ENCODE assay signal across 15 mouse cellular contexts in the genomic region with DNA sequence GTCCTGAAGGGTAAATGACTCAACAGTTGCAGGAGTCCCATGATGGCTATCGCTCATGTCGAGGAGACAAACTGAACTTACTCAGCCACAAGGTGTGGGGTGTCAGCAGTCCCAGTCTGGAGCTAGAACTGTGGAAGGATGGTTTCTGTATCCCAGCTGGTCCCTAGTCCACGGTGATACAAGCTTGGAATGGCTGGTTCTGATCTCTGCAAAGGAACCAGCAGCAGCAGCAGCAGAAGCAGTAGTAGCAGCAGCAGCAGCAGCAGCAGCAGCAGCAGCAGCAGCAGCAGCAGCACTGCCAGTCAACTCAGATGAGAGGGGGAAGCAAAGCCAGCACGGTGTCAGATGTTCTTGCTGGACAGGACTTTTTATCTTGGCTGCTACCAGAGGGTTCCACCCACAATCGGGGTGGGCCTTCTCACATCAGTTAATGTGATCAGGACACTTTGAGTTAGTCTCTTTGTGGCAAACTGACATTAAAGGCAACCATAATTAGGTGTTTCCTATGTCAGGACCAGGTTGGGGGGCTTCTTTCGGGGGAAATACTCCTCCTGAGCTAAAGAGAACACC. TPM values are rescaled to one million over a fixed set of nuclear protein-coding genes. Genes with fewer than 3 reads are reported as not detected.
DNase-seq lines count a peak whose midpoint lies in the region; ATAC-seq and TF ChIP-seq lines count a peak whose summit lies in the region.
"Had no signal": no experiment of that assay in that cellular context is flagged by ENCODE, and none has a peak within 500 bp of the region (broad histone marks: within the 10 kb centered on the region; RNA-seq: fewer than 3 reads in every experiment).

Hsd3b6 (minus strand) TSS at position 343 of the 570 bp plus-strand sequence.

- H3K27me3 ChIP-seq in hindbrain, embryonic 10.5 days (ENCODE audit: insufficient read depth, poor library complexity, severe bottlenecking), result no peaks in the 10 kb centered on the region
- no peaks in the 10 kb centered on the region for H3K27me3 ChIP-seq in hindbrain, postnatal 0 days (ENCODE audit: insufficient read depth, low read length)
- H3K27me3 ChIP-seq in limb, embryonic 11.5 days (ENCODE audit: control insufficient read depth, insufficient read depth, low read length), result no peaks in the 10 kb centered on the region

- H3K4me1 ChIP-seq in hindbrain, embryonic 10.5 days (replicated peaks), result no peaks in the 10 kb centered on the region
- H3K4me1 ChIP-seq in hindbrain, postnatal 0 days (ENCODE audit: insufficient read depth, low read length), result no peaks in the 10 kb centered on the region
- no peaks in the 10 kb centered on the region for H3K4me1 ChIP-seq in limb, embryonic 11.5 days (ENCODE audit: control insufficient read depth, insufficient read depth, low read length)

- WGBS in hindbrain, embryonic 10.5 days, result 76% methylated on average over 6 of the region's 6 CpGs
- 83% methylated on average over 6 of the region's 6 CpGs for WGBS in hindbrain, postnatal 0 days
- WGBS in limb, embryonic 11.5 days, result 72% methylated on average over 6 of the region's 6 CpGs

- no peak for TF ChIP-seq CTCF in hindbrain, postnatal 0 days (IDR thresholded peaks at IDR 0.05; ENCODE audit: low read depth)

- H3K27ac ChIP-seq in hindbrain, embryonic 10.5 days, result no peak within 1 kb of the TSS
- H3K27ac ChIP-seq in hindbrain, postnatal 0 days, result no peak within 1 kb of the TSS
- no peak within 1 kb of the TSS for H3K27ac ChIP-seq in limb, embryonic 11.5 days (replicated peaks; ENCODE audit: low read depth, low read length)
- H3K27ac ChIP-seq: layer of hippocampus, adult 2 months had no signal

- peak; percentile 4 for DNase-seq in embryo, embryonic 10 days (ENCODE audit: low spot score)
- no peak for DNase-seq in embryo, embryonic 9.5 days (ENCODE audit: extremely low spot score)
- DNase-seq in hindbrain, embryonic 10.5 days (ENCODE audit: low spot score), result no peak
- no peak for DNase-seq in hindbrain, postnatal 0 days (ENCODE audit: low spot score)
- no peak for DNase-seq in adrenal gland, adult 18-20 months (ENCODE audit: low spot score in 2 of 2)
- DNase-seq in limb, embryonic 11.5 days (ENCODE audit: low spot score), result no peak
- no peak for DNase-seq in MN1 (ENCODE audit: low spot score)
- no peak for DNase-seq in urinary bladder, adult 2 months (ENCODE audit: low spot score)
- DNase-seq: cerebellum, adult 9-10 months; retina, postnatal 1 day had no signal

- H3K9me3 ChIP-seq in hindbrain, embryonic 10.5 days, result no peaks in the 10 kb centered on the region
- H3K9me3 ChIP-seq in hindbrain, postnatal 0 days (ENCODE audit: low read length), result no peaks in the 10 kb centered on the region
- no peaks in the 10 kb centered on the region for H3K9me3 ChIP-seq in limb, embryonic 11.5 days (ENCODE audit: control insufficient read depth, low read length)

- no peak within 1 kb of the TSS for H3K9ac ChIP-seq in hindbrain, postnatal 0 days (replicated peaks; ENCODE audit: low read length)
- no peak within 1 kb of the TSS for H3K9ac ChIP-seq in limb, embryonic 11.5 days (ENCODE audit: low read length)

- ATAC-seq in hindbrain, postnatal 0 days, result no peak
- no peak for ATAC-seq in limb, embryonic 11.5 days (ENCODE audit: insufficient number of reproducible peaks, low FRiP score, low TSS enrichment, low read depth)

- H3K4me2 ChIP-seq in hindbrain, postnatal 0 days (ENCODE audit: low read depth, low read length), result no peak within 1 kb of the TSS
- H3K4me2 ChIP-seq in limb, embryonic 11.5 days (ENCODE audit: low read depth, severe bottlenecking), result no peak within 1 kb of the TSS

- H3K36me3 ChIP-seq in hindbrain, embryonic 10.5 days, result no peaks in the 10 kb centered on the region
- no peaks in the 10 kb centered on the region for H3K36me3 ChIP-seq in hindbrain, postnatal 0 days (ENCODE audit: insufficient read depth, low read length)
- no peaks in the 10 kb centered on the region for H3K36me3 ChIP-seq in limb, embryonic 11.5 days (ENCODE audit: control insufficient read depth, insufficient read depth, low read length)

- H3K4me3 ChIP-seq in hindbrain, embryonic 10.5 days, result no peak within 1 kb of the TSS
- no peak within 1 kb of the TSS for H3K4me3 ChIP-seq in hindbrain, postnatal 0 days (ENCODE audit: low read length)
- H3K4me3 ChIP-seq in limb, embryonic 11.5 days (ENCODE audit: low read depth, low read length), result no peak within 1 kb of the TSS
- H3K4me3 ChIP-seq: layer of hippocampus, adult 2 months had no signal

RNA-seq across cellular contexts. Expression of gene Hsd3b6, which starts in this region (rescaled TPM):
- polyA plus RNA-seq in hindbrain, embryonic 10.5 days (2016; fragmentation: Nextera tagmentation; extraction: Ambion mirVana), result 6.7 and 12.6 TPM in 2 replicates
- not detected in 2 replicates for total RNA-seq in hindbrain, postnatal 0 days (2014; rRNA removed)
- 0.11 TPM in 1 of 2 replicates, not detected in the other for polyA plus RNA-seq in hindbrain, postnatal 0 days (2015; fragmentation: Nextera tagmentation; extraction: Ambion mirVana)
- total RNA-seq in adrenal gland, adult 18-20 months (2021), result 100 to 1,000 TPM in 1 of 2 experiments, 10 to 100 TPM in 1; 78.7 to 201 TPM
- 12.6 and 15.3 TPM in 2 replicates for polyA plus RNA-seq in limb, embryonic 11.5 days (2014; fragmentation: Nextera tagmentation; extraction: Ambion mirVana)
- not detected in 2 replicates for polyA plus RNA-seq in urinary bladder, adult 2 months (2012; rRNA removed)
- total RNA-seq: gastrocnemius, adult 18-20 months; layer of hippocampus, adult 2 months; left cerebral cortex, postnatal 10 days; megakaryocyte-erythroid progenitor cell, adult 5-6 weeks had no signal
- polyA plus RNA-seq: spleen, adult 2 months had no signal

Comparison
In these comparisons a context has a peak if more than half of its experiments do, and no peak if none do; other contexts are left out.
1. RNA of gene Hsd3b6 (total RNA-seq): 78.7 to 201 TPM in adrenal gland, adult 18-20 months; not detected in hindbrain, postnatal 0 days; every median in the first group is over 10 times any median in the second.